Mouse (Mus musculus): Measurements from ENCODE around the gene Brca2. TPM values are rescaled to one million over a fixed set of nuclear protein-coding genes. Genes with fewer than 3 reads are reported as not detected.

Gene Brca2
- polyA plus RNA-seq, 1 experiment from 2014 or later = 23.4 TPM

- Histone ChIP-seq H3K36me3 (ENCODE audit: control insufficient read depth, insufficient read depth, low read length) (peaks cover 10% of the 10 kb centered on the region; the same call in 1 of the 2 replicates), H3K4me2 (ENCODE audit: low read depth, low read length) (no peak overlapping the region), H3K9me3 (ENCODE audit: control insufficient read depth, low read length) (no peaks in the 10 kb centered on the region), H3K9ac (ENCODE audit: low read length) (no peak overlapping the region), H3K4me1 (replicated peaks; ENCODE audit: control insufficient read depth, insufficient read depth, low read length) (no peaks in the 10 kb centered on the region), H3K27ac (ENCODE audit: low read length) (no peak overlapping the region), H3K27me3 (ENCODE audit: control insufficient read depth, insufficient read depth, low read depth, low read length) (no peaks in the 10 kb centered on the region), H3K4me3 (ENCODE audit: low read length) (no peak overlapping the region)
- no peak; the same call in 1 of the 2 replicates for ATAC-seq (ENCODE audit: low read depth)
- WGBS = 39% methylated on average over 3 of the region's 3 CpGs
Observed at GRCm38 (mm10) chr5:150551637-150552036, 29.2 kb downstream of the Brca2 start.

- no peaks in the 10 kb centered on the region for H3K4me1 ChIP-seq (replicated peaks; ENCODE audit: control insufficient read depth, insufficient read depth, low read length)
- no peak overlapping the region for H3K9ac ChIP-seq (ENCODE audit: low read length)
- peaks cover 24% of the 10 kb centered on the region for H3K36me3 ChIP-seq (ENCODE audit: control insufficient read depth, insufficient read depth, low read length)
Observed at GRCm38 (mm10) chr5:150559519-150560103, 37.2 kb downstream of the Brca2 start.

GRCm38 (mm10) chr5:150560851-150561250 lies 38.4 kb downstream of the Brca2 start:
- no peak overlapping the region for H3K4me3 ChIP-seq (ENCODE audit: low read length)
- no peaks in the 10 kb centered on the region for H3K27me3 ChIP-seq (ENCODE audit: control insufficient read depth, insufficient read depth, low read depth, low read length)
- H3K9ac ChIP-seq (ENCODE audit: low read length) = no peak overlapping the region
- no peaks in the 10 kb centered on the region for H3K9me3 ChIP-seq (ENCODE audit: control insufficient read depth, low read length)
- H3K27ac ChIP-seq (ENCODE audit: low read length) = no peak overlapping the region
- 91% methylated on average over 5 of the region's 5 CpGs for WGBS
- no peak overlapping the region for H3K4me2 ChIP-seq (ENCODE audit: low read depth, low read length)
- no peaks in the 10 kb centered on the region for H3K4me1 ChIP-seq (replicated peaks; ENCODE audit: control insufficient read depth, insufficient read depth, low read length)
- peaks cover 22% of the 10 kb centered on the region for H3K36me3 ChIP-seq (ENCODE audit: control insufficient read depth, insufficient read depth, low read length)
- ATAC-seq (ENCODE audit: low read depth) = no peak

More at GRCm38 (mm10) chr5:150559519-150560103, 37.2 kb downstream of the Brca2 start:
- no peak for ATAC-seq (ENCODE audit: low read depth)
- 94% methylated on average over 6 of the region's 6 CpGs for WGBS
- Histone ChIP-seq H3K9me3 (ENCODE audit: control insufficient read depth, low read length) (no peaks in the 10 kb centered on the region), H3K4me2 (ENCODE audit: low read depth, low read length) (no peak overlapping the region), H3K27me3 (ENCODE audit: control insufficient read depth, insufficient read depth, low read depth, low read length) (no peaks in the 10 kb centered on the region), H3K27ac (ENCODE audit: low read length) (no peak overlapping the region), H3K4me3 (ENCODE audit: low read length) (no peak overlapping the region)

- no peak overlapping the region for H3K4me3 ChIP-seq (ENCODE audit: low read length)
- H3K36me3 ChIP-seq (ENCODE audit: control insufficient read depth, insufficient read depth, low read length) = peaks cover 22% of the 10 kb centered on the region
- ATAC-seq (ENCODE audit: low read depth) = no peak
- no peaks in the 10 kb centered on the region for H3K9me3 ChIP-seq (ENCODE audit: control insufficient read depth, low read length)
- H3K9ac ChIP-seq (ENCODE audit: low read length) = no peak overlapping the region
- no peaks in the 10 kb centered on the region for H3K4me1 ChIP-seq (replicated peaks; ENCODE audit: control insufficient read depth, insufficient read depth, low read length)
- H3K4me2 ChIP-seq (ENCODE audit: low read depth, low read length) = no peak overlapping the region
- no peaks in the 10 kb centered on the region for H3K27me3 ChIP-seq (ENCODE audit: control insufficient read depth, insufficient read depth, low read depth, low read length)
- no peak overlapping the region for H3K27ac ChIP-seq (ENCODE audit: low read length)
Observed at GRCm38 (mm10) chr5:150561376-150561775, 38.9 kb downstream of the Brca2 start.

- no peaks in the 10 kb centered on the region for H3K9me3 ChIP-seq (ENCODE audit: control insufficient read depth, low read length)
- H3K4me3 ChIP-seq (ENCODE audit: low read length) = no peak overlapping the region
- no peak overlapping the region for H3K9ac ChIP-seq (ENCODE audit: low read length)
- 90% methylated on average over 5 of the region's 5 CpGs for WGBS
- H3K27ac ChIP-seq (ENCODE audit: low read length) = no peak overlapping the region
- no peak overlapping the region for H3K4me2 ChIP-seq (ENCODE audit: low read depth, low read length)
- no peaks in the 10 kb centered on the region for H3K4me1 ChIP-seq (replicated peaks; ENCODE audit: control insufficient read depth, insufficient read depth, low read length)
- H3K36me3 ChIP-seq (ENCODE audit: control insufficient read depth, insufficient read depth, low read length) = peaks cover 22% of the 10 kb centered on the region
- no peak for ATAC-seq (ENCODE audit: low read depth)
- no peaks in the 10 kb centered on the region for H3K27me3 ChIP-seq (ENCODE audit: control insufficient read depth, insufficient read depth, low read depth, low read length)
Observed at GRCm38 (mm10) chr5:150561783-150562182, 39.4 kb downstream of the Brca2 start.

- no peak overlapping the region for H3K27ac ChIP-seq (ENCODE audit: low read length)
- peaks cover 10% of the 10 kb centered on the region for H3K36me3 ChIP-seq (ENCODE audit: control insufficient read depth, insufficient read depth, low read length)
- H3K4me1 ChIP-seq (replicated peaks; ENCODE audit: control insufficient read depth, insufficient read depth, low read length) = no peaks in the 10 kb centered on the region
- 90% methylated on average over 6 of the region's 6 CpGs for WGBS
- no peak overlapping the region for H3K4me2 ChIP-seq (ENCODE audit: low read depth, low read length)
- no peaks in the 10 kb centered on the region for H3K9me3 ChIP-seq (ENCODE audit: control insufficient read depth, low read length)
- no peak overlapping the region for H3K4me3 ChIP-seq (ENCODE audit: low read length)
- H3K27me3 ChIP-seq (ENCODE audit: control insufficient read depth, insufficient read depth, low read depth, low read length) = no peaks in the 10 kb centered on the region
- H3K9ac ChIP-seq (ENCODE audit: low read length) = no peak overlapping the region
- ATAC-seq (ENCODE audit: low read depth) = no peak
Observed at GRCm38 (mm10) chr5:150564426-150564825, 42.0 kb downstream of the Brca2 start.

- no peak for ATAC-seq (ENCODE audit: low read depth)
- Histone ChIP-seq H3K4me1 (replicated peaks; ENCODE audit: control insufficient read depth, insufficient read depth, low read length) (no peaks in the 10 kb centered on the region), H3K9ac (ENCODE audit: low read length) (no peak overlapping the region), H3K27ac (ENCODE audit: low read length) (peak overlapping the region; percentile 34; the same call in 1 of the 2 replicates), H3K27me3 (ENCODE audit: control insufficient read depth, insufficient read depth, low read depth, low read length) (no peaks in the 10 kb centered on the region), H3K36me3 (ENCODE audit: control insufficient read depth, insufficient read depth, low read length) (peaks cover 3% of the 10 kb centered on the region; the same call in 1 of the 2 replicates), H3K4me2 (ENCODE audit: low read depth, low read length) (no peak overlapping the region), H3K4me3 (ENCODE audit: low read length) (no peak overlapping the region), H3K9me3 (ENCODE audit: control insufficient read depth, low read length) (no peaks in the 10 kb centered on the region)
- WGBS = 45% methylated on average over 3 of the region's 3 CpGs
Observed at GRCm38 (mm10) chr5:150566226-150566625, 43.8 kb downstream of the Brca2 start.

- WGBS = 82% methylated on average over 5 of the region's 5 CpGs
Observed at GRCm38 (mm10) chr5:150566971-150567370, 44.5 kb downstream of the Brca2 start.

GRCm38 (mm10) chr5:150570496-150571219 lies 48.2 kb downstream of the Brca2 start:
- WGBS = 82% methylated on average over 11 of the region's 11 CpGs
- Histone ChIP-seq H3K9me3 (ENCODE audit: control insufficient read depth, low read length) (no peaks in the 10 kb centered on the region), H3K4me3 (ENCODE audit: low read length) (no peak overlapping the region), H3K27ac (ENCODE audit: low read length) (no peak overlapping the region), H3K27me3 (ENCODE audit: control insufficient read depth, insufficient read depth, low read depth, low read length) (no peaks in the 10 kb centered on the region), H3K36me3 (ENCODE audit: control insufficient read depth, insufficient read depth, low read length) (0 out of 2 replicates have a peak, but pooled peaks cover 2% of the 10 kb centered on the region), H3K4me1 (replicated peaks; ENCODE audit: control insufficient read depth, insufficient read depth, low read length) (peaks cover 7% of the 10 kb centered on the region), H3K9ac (ENCODE audit: low read length) (no peak overlapping the region), H3K4me2 (ENCODE audit: low read depth, low read length) (no peak overlapping the region)
- ATAC-seq (ENCODE audit: low read depth) = no peak

More at GRCm38 (mm10) chr5:150566971-150567370, 44.5 kb downstream of the Brca2 start:
- Histone ChIP-seq H3K4me1 (replicated peaks; ENCODE audit: control insufficient read depth, insufficient read depth, low read length) (no peaks in the 10 kb centered on the region), H3K27me3 (ENCODE audit: control insufficient read depth, insufficient read depth, low read depth, low read length) (no peaks in the 10 kb centered on the region), H3K9ac (ENCODE audit: low read length) (no peak overlapping the region), H3K36me3 (ENCODE audit: control insufficient read depth, insufficient read depth, low read length) (peaks cover 3% of the 10 kb centered on the region; the same call in 1 of the 2 replicates), H3K9me3 (ENCODE audit: control insufficient read depth, low read length) (no peaks in the 10 kb centered on the region), H3K4me3 (ENCODE audit: low read length) (no peak overlapping the region), H3K27ac (ENCODE audit: low read length) (peak overlapping the region; percentile 34; the same call in 1 of the 2 replicates), H3K4me2 (ENCODE audit: low read depth, low read length) (no peak overlapping the region)
- peak; percentile 76 for ATAC-seq (ENCODE audit: low read depth)

Data from lung, embryonic 16.5 days (tissue).